Mouse (Mus musculus) limb, embryonic 13.5 days (tissue): ENCODE measurements around the gene Suco. TPM values are rescaled to one million over a fixed set of nuclear protein-coding genes. Genes with fewer than 3 reads are reported as not detected.

Experiments used
- ATAC-seq: fragments of 200-750 bp; cut with Nextera tagmentation; 2 replicates; pipeline ENCODE4 v1.8.0; 2017; ENCODE audit warnings: low read depth, moderate number of reproducible peaks, moderate TSS enrichment; ENCODE audit not compliant: low FRiP score
- H3K27ac ChIP-seq: fragments of 300-500 bp; sonication (generic); 2 replicates; pipeline ENCODE4 v1.5.1; 2015; ENCODE audit warnings: inconsistent platforms, mild to moderate bottlenecking, moderate library complexity
- H3K27me3 ChIP-seq: fragments of 300-500 bp; sonication (generic); 2 replicates; pipeline ENCODE4 v1.6.1; 2015; ENCODE audit warnings: mild to moderate bottlenecking, inconsistent platforms
- H3K36me3 ChIP-seq: fragments of 300-500 bp; sonication (generic); 2 replicates; pipeline ENCODE4 v1.6.1; 2015; ENCODE audit warnings: inconsistent platforms, mild to moderate bottlenecking, moderate library complexity
- H3K4me1 ChIP-seq: fragments of 300-500 bp; sonication (generic); 2 replicates; pipeline ENCODE4 v1.6.1; 2015; ENCODE audit warnings: inconsistent platforms
- H3K4me2 ChIP-seq: fragments of 300-500 bp; sonication (generic); replicated peaks from 2 replicates; pipeline ENCODE4 v1.6.1; 2015; ENCODE audit warnings: inconsistent platforms, mild to moderate bottlenecking, moderate library complexity
- H3K4me3 ChIP-seq: fragments of 300-500 bp; sonication (generic); 2 replicates; pipeline ENCODE4 v1.5.1; 2015; ENCODE audit warnings: moderate library complexity, mild to moderate bottlenecking, inconsistent platforms
- H3K9ac ChIP-seq: fragments of 300-500 bp; sonication (generic); 2 replicates; pipeline ENCODE4 v1.6.1; 2015; ENCODE audit warnings: mild to moderate bottlenecking, inconsistent platforms
- H3K9me3 ChIP-seq: fragments of 300-500 bp; sonication (generic); 2 replicates; pipeline ENCODE4 v1.6.1; 2016; ENCODE audit warnings: inconsistent platforms
- WGBS: fragments of 180-500 bp; shearing (Covaris S2); methylation state at CpG from one replicate; pipeline ENCODE4 v1.1.7; 2015; 5-methylcytosine and 5-hydroxymethylcytosine counted together
- polyA plus RNA-seq: library from polyadenylated mRNA; unstranded; fragments of >200 nt; fragmentation: Nextera tagmentation; extraction: Ambion mirVana; gene quantifications from 2 replicates; pipeline ENCODE4 v1.2.1, GENCODE M21; 2015

Suco gene
- polyA plus RNA-seq, 1 experiment from 2014 or later, result 40.2 TPM

GRCm38 (mm10) chr1:161769329-161769728 is 107.2 kb downstream of the Suco start:
- ATAC-seq, result no peak
- 94% methylated on average over 1 of the region's 1 CpGs for WGBS
- H3K27ac ChIP-seq, result no peak overlapping the region

GRCm38 (mm10) chr1:161767101-161767524 is 109.4 kb downstream of the Suco start:
- H3K27me3 ChIP-seq, result no peaks in the 10 kb centered on the region
- no peak overlapping the region for H3K4me3 ChIP-seq
- no peak for ATAC-seq
- no peak overlapping the region for H3K9ac ChIP-seq
- H3K27ac ChIP-seq, result no peak overlapping the region
- H3K4me1 ChIP-seq, result no peaks in the 10 kb centered on the region
- no peaks in the 10 kb centered on the region for H3K9me3 ChIP-seq
- no peak overlapping the region for H3K4me2 ChIP-seq
- no peaks in the 10 kb centered on the region for H3K36me3 ChIP-seq
- 68% methylated on average over 12 of the region's 12 CpGs for WGBS

More at GRCm38 (mm10) chr1:161769329-161769728, 107.2 kb downstream of the Suco start:
- no peak overlapping the region for H3K4me3 ChIP-seq
- no peak overlapping the region for H3K4me2 ChIP-seq
- H3K27me3 ChIP-seq, result no peaks in the 10 kb centered on the region
- H3K9ac ChIP-seq, result no peak overlapping the region
- no peaks in the 10 kb centered on the region for H3K4me1 ChIP-seq
- H3K9me3 ChIP-seq, result no peaks in the 10 kb centered on the region
- H3K36me3 ChIP-seq, result no peaks in the 10 kb centered on the region

GRCm38 (mm10) chr1:161766656-161767055 is 109.8 kb downstream of the Suco start:
- Histone ChIP-seq H3K27me3 (no peaks in the 10 kb centered on the region), H3K9me3 (no peaks in the 10 kb centered on the region), H3K27ac (no peak overlapping the region), H3K36me3 (no peaks in the 10 kb centered on the region), H3K4me2 (no peak overlapping the region), H3K4me1 (no peaks in the 10 kb centered on the region), H3K4me3 (no peak overlapping the region), H3K9ac (no peak overlapping the region)
- no peak for ATAC-seq
- 48% methylated on average over 5 of the region's 5 CpGs for WGBS

Other genes with a start within 250 kb of the Suco start
- not detected in 2 replicates for gene Fasl, start 88.2 kb downstream of the Suco start, polyA plus RNA-seq
- 53.9 and 57.3 TPM in 2 replicates for gene Pigc, start 92.5 kb upstream of the Suco start, polyA plus RNA-seq
- 0.26 TPM in 1 of 2 replicates, not detected in the other for gene 4930558K02Rik, start 103.0 kb upstream of the Suco start, polyA plus RNA-seq